Mouse (Mus musculus): ENCODE results near the gene Gp9. TPM values are rescaled to one million over a fixed set of nuclear protein-coding genes. Genes with fewer than 3 reads are reported as not detected.

Gene Gp9
- polyA plus RNA-seq, 2 experiments, result 1.4 to 2.0 TPM

GRCm38 (mm10) chr6:87779174-87780165, 1.6 kb downstream of the Gp9 start:
- Histone ChIP-seq H3K4me3 (replicated peaks; ENCODE audit: low read length) (no peak overlapping the region), H3K4me2 (replicated peaks; ENCODE audit: low read depth, low read length, severe bottlenecking) (no peak overlapping the region), H3K27ac (replicated peaks; ENCODE audit: low read depth, low read length) (no peak overlapping the region), H3K27me3 (ENCODE audit: control insufficient read depth, insufficient read depth, low read length) (no peaks in the 10 kb centered on the region), H3K36me3 (ENCODE audit: control insufficient read depth, insufficient read depth, low read length) (no peaks in the 10 kb centered on the region), H3K9me3 (ENCODE audit: control insufficient read depth, low read length) (no peaks in the 10 kb centered on the region), H3K4me1 (ENCODE audit: control insufficient read depth, insufficient read depth, low read length) (no peaks in the 10 kb centered on the region; the same call in 1 of the 2 replicates), H3K9ac (ENCODE audit: low read depth, low read length, severe bottlenecking) (no peak overlapping the region)
- ATAC-seq (ENCODE audit: low FRiP score, low read depth) (no peak), DNase-seq (ENCODE audit: low spot score) (no peak)
- TF ChIP-seq POLR2A (IDR thresholded peaks at IDR 0.05; ENCODE audit: borderline replicate concordance, extremely low read depth, insufficient read depth, insufficient read length), result no peak
- 77% methylated on average over 11 of the region's 11 CpGs for whole genome bisulfite sequencing

- ATAC-seq (ENCODE audit: low FRiP score, low read depth), result no peak
- no peaks in the 10 kb centered on the region; the same call in 1 of the 2 replicates for H3K4me1 ChIP-seq (ENCODE audit: control insufficient read depth, insufficient read depth, low read length)
- DNase-seq (ENCODE audit: low spot score), result no peak
- WGBS, result 79% methylated on average over 10 of the region's 10 CpGs
- no peak overlapping the region for H3K9ac ChIP-seq (ENCODE audit: low read depth, low read length, severe bottlenecking)
- no peak overlapping the region for H3K4me2 ChIP-seq (replicated peaks; ENCODE audit: low read depth, low read length, severe bottlenecking)
- no peaks in the 10 kb centered on the region for H3K27me3 ChIP-seq (ENCODE audit: control insufficient read depth, insufficient read depth, low read length)
- H3K27ac ChIP-seq (replicated peaks; ENCODE audit: low read depth, low read length), result no peak overlapping the region
- H3K36me3 ChIP-seq (ENCODE audit: control insufficient read depth, insufficient read depth, low read length), result no peaks in the 10 kb centered on the region
- no peaks in the 10 kb centered on the region for H3K9me3 ChIP-seq (ENCODE audit: control insufficient read depth, low read length)
- TF ChIP-seq POLR2A (IDR thresholded peaks at IDR 0.05; ENCODE audit: borderline replicate concordance, extremely low read depth, insufficient read depth, insufficient read length), result no peak
- no peak overlapping the region for H3K4me3 ChIP-seq (replicated peaks; ENCODE audit: low read length)
These were observed 2.9 kb downstream of the Gp9 start for GRCm38 (mm10) chr6:87780546-87781301.

GRCm38 (mm10) chr6:87784033-87784432, 6.2 kb downstream of the Gp9 start:
- no peak for DNase-seq (ENCODE audit: low spot score)
- H3K36me3 ChIP-seq (ENCODE audit: control insufficient read depth, insufficient read depth, low read length), result no peaks in the 10 kb centered on the region
- no peak for TF ChIP-seq POLR2A (IDR thresholded peaks at IDR 0.05; ENCODE audit: borderline replicate concordance, extremely low read depth, insufficient read depth, insufficient read length)
- H3K9me3 ChIP-seq (ENCODE audit: control insufficient read depth, low read length), result no peaks in the 10 kb centered on the region
- H3K4me3 ChIP-seq (replicated peaks; ENCODE audit: low read length), result no peak overlapping the region
- no peak overlapping the region for H3K27ac ChIP-seq (replicated peaks; ENCODE audit: low read depth, low read length)
- H3K4me1 ChIP-seq (ENCODE audit: control insufficient read depth, insufficient read depth, low read length), result no peaks in the 10 kb centered on the region
- no peak overlapping the region for H3K4me2 ChIP-seq (replicated peaks; ENCODE audit: low read depth, low read length, severe bottlenecking)
- 71% methylated on average over 8 of the region's 8 CpGs for WGBS
- H3K9ac ChIP-seq (ENCODE audit: low read depth, low read length, severe bottlenecking), result no peak overlapping the region
- H3K27me3 ChIP-seq (ENCODE audit: control insufficient read depth, insufficient read depth, low read length), result no peaks in the 10 kb centered on the region
- ATAC-seq (ENCODE audit: low FRiP score, low read depth), result no peak

GRCm38 (mm10) chr6:87786621-87787020, 8.7 kb downstream of the Gp9 start:
- H3K4me2 ChIP-seq (replicated peaks; ENCODE audit: low read depth, low read length, severe bottlenecking), result no peak overlapping the region
- TF ChIP-seq POLR2A (IDR thresholded peaks at IDR 0.05; ENCODE audit: borderline replicate concordance, extremely low read depth, insufficient read depth, insufficient read length), result no peak
- H3K9me3 ChIP-seq (ENCODE audit: control insufficient read depth, low read length), result no peaks in the 10 kb centered on the region
- WGBS, result 76% methylated on average over 5 of the region's 5 CpGs
- no peaks in the 10 kb centered on the region for H3K4me1 ChIP-seq (ENCODE audit: control insufficient read depth, insufficient read depth, low read length)
- H3K9ac ChIP-seq (ENCODE audit: low read depth, low read length, severe bottlenecking), result no peak overlapping the region
- 0 out of 2 replicates have a peak, but pooled peaks cover 5% of the 10 kb centered on the region for H3K36me3 ChIP-seq (ENCODE audit: control insufficient read depth, insufficient read depth, low read length)
- ATAC-seq (ENCODE audit: low FRiP score, low read depth), result no peak
- no peaks in the 10 kb centered on the region for H3K27me3 ChIP-seq (ENCODE audit: control insufficient read depth, insufficient read depth, low read length)
- DNase-seq (ENCODE audit: low spot score), result no peak
- no peak overlapping the region for H3K4me3 ChIP-seq (replicated peaks; ENCODE audit: low read length)
- H3K27ac ChIP-seq (replicated peaks; ENCODE audit: low read depth, low read length), result no peak overlapping the region

Data from limb, embryonic 14.5 days (tissue).